Mouse (Mus musculus) stomach, embryonic 15.5 days (tissue): Measurements from ENCODE around the gene Plekhg4. TPM values are rescaled to one million over a fixed set of nuclear protein-coding genes. Genes with fewer than 3 reads are reported as not detected.

Experiments
- ATAC-seq: fragments of 200-750 bp; cut with Nextera tagmentation; 2 replicates; pipeline ENCODE4 v1.8.0; 2017; ENCODE audit warnings: low read depth, moderate number of reproducible peaks, moderate TSS enrichment; ENCODE audit not compliant: insufficient read depth, low FRiP score
- H3K27ac ChIP-seq: fragments of 300-500 bp; sonication (generic); 2 replicates; pipeline ENCODE4 v1.5.1; 2015; ENCODE audit warnings: mild to moderate bottlenecking, inconsistent platforms
- H3K27me3 ChIP-seq: fragments of 300-500 bp; sonication (generic); replicated peaks from 2 replicates; pipeline ENCODE4 v1.6.1; 2015; ENCODE audit warnings: inconsistent platforms
- H3K36me3 ChIP-seq: fragments of 300-500 bp; sonication (generic); 2 replicates; pipeline ENCODE4 v1.6.1; 2015; ENCODE audit warnings: inconsistent platforms
- H3K4me1 ChIP-seq: fragments of 300-500 bp; sonication (generic); 2 replicates; pipeline ENCODE4 v1.6.1; 2015; ENCODE audit warnings: inconsistent platforms
- H3K4me2 ChIP-seq: fragments of 300-500 bp; sonication (generic); 2 replicates; pipeline ENCODE4 v1.6.1; 2015; ENCODE audit warnings: mild to moderate bottlenecking, inconsistent platforms
- H3K4me3 ChIP-seq: fragments of 300-500 bp; sonication (generic); replicated peaks from 2 replicates; pipeline ENCODE4 v1.5.1; 2015; ENCODE audit warnings: inconsistent platforms
- H3K9ac ChIP-seq: fragments of 300-500 bp; sonication (generic); 2 replicates; pipeline ENCODE4 v1.6.1; 2015; ENCODE audit warnings: inconsistent platforms
- H3K9me3 ChIP-seq: fragments of 300-500 bp; sonication (generic); 2 replicates; pipeline ENCODE4 v1.6.1; 2016; ENCODE audit warnings: inconsistent platforms
- WGBS: fragments of 180-500 bp; shearing (Covaris S2); methylation state at CpG from one replicate; pipeline ENCODE4 v1.1.7; 2015; 5-methylcytosine and 5-hydroxymethylcytosine counted together
- polyA plus RNA-seq: library from polyadenylated mRNA; unstranded; fragments of >200 nt; fragmentation: Nextera tagmentation; extraction: Ambion mirVana; gene quantifications from 2 replicates; pipeline ENCODE4 v1.2.1, GENCODE M21; 2015

Plekhg4 gene
- polyA plus RNA-seq, 1 experiment from 2014 or later = 0.21 TPM

- no peak overlapping the region for H3K4me3 ChIP-seq
- no peaks in the 10 kb centered on the region for H3K27me3 ChIP-seq
- whole genome bisulfite sequencing = 81% methylated on average over 12 of the region's 12 CpGs
- no peak overlapping the region for H3K9ac ChIP-seq
- no peak for ATAC-seq
- H3K4me2 ChIP-seq = no peak overlapping the region
- H3K4me1 ChIP-seq = peaks cover 11% of the 10 kb centered on the region
- no peaks in the 10 kb centered on the region for H3K9me3 ChIP-seq
- H3K27ac ChIP-seq = no peak overlapping the region
- no peaks in the 10 kb centered on the region for H3K36me3 ChIP-seq
Observed at GRCm38 (mm10) chr8:105380308-105380707, 7.2 kb downstream of the Plekhg4 start.

DNA sequence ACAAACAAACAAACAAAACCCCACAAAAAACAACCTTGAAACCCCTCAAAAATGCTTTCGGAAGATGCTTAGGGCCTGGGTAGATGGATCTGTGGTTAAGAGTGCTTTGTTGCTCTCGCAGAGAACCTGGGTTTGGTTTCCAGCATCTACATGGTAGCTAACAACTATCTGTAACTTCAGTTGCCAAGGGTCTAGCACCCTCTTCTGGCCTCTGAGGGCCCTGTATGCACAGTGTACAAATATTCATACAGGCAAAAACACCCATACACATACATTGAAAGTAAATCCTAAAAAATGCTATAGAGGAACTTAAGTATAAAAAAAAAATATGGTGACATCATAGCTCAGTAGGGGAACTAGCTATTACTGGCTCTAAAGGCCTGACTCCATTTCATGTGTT is 11.0 kb downstream of the Plekhg4 start:
- H3K9ac ChIP-seq = no peak overlapping the region
- no peak overlapping the region for H3K27ac ChIP-seq
- no peaks in the 10 kb centered on the region for H3K9me3 ChIP-seq
- H3K4me2 ChIP-seq = no peak overlapping the region
- WGBS = 94% methylated on average over 2 of the region's 2 CpGs
- ATAC-seq = no peak
- H3K27me3 ChIP-seq = no peaks in the 10 kb centered on the region
- H3K4me1 ChIP-seq = peaks cover 5% of the 10 kb centered on the region
- H3K4me3 ChIP-seq = no peak overlapping the region
- H3K36me3 ChIP-seq = no peaks in the 10 kb centered on the region

- no peaks in the 10 kb centered on the region for H3K36me3 ChIP-seq
- no peak for ATAC-seq
Observed at GRCm38 (mm10) chr8:105387151-105387550, 14.1 kb downstream of the Plekhg4 start.

DNA sequence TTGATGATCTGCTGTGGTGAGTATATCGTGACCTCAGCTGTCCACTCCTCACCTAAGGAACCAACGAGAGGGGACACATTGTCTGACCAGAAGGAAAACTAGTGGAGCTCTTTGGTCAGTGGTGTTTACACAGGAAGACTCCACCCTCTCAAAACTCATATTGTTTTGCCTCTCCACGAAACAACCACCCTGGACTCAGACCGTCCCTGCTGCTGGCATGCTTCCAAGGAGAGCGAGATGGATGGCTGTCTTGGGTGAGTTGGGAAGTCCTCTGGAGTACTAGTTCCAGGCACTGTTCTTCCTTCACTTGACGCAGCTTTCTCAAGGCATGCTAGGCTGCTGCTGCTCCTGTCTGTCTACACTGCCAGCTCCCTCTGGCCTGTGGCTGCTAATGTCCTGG is 16.0 kb downstream of the Plekhg4 start:
- no peaks in the 10 kb centered on the region for H3K9me3 ChIP-seq
- no peaks in the 10 kb centered on the region for H3K36me3 ChIP-seq
- peaks cover 3% of the 10 kb centered on the region; the same call in 1 of the 2 replicates for H3K4me1 ChIP-seq
- H3K4me2 ChIP-seq = no peak overlapping the region
- no peak for ATAC-seq
- no peak overlapping the region for H3K9ac ChIP-seq
- H3K4me3 ChIP-seq = no peak overlapping the region
- H3K27ac ChIP-seq = no peak overlapping the region
- H3K27me3 ChIP-seq = no peaks in the 10 kb centered on the region
- 44% methylated on average over 6 of the region's 6 CpGs for WGBS

More at GRCm38 (mm10) chr8:105387151-105387550, 14.1 kb downstream of the Plekhg4 start:
- WGBS = 46% methylated on average over 1 of the region's 1 CpGs
- Histone ChIP-seq H3K9ac (no peak overlapping the region), H3K4me1 (peaks cover 3% of the 10 kb centered on the region; the same call in 1 of the 2 replicates), H3K27ac (no peak overlapping the region), H3K27me3 (no peaks in the 10 kb centered on the region), H3K9me3 (no peaks in the 10 kb centered on the region), H3K4me3 (no peak overlapping the region), H3K4me2 (no peak overlapping the region)

DNA sequence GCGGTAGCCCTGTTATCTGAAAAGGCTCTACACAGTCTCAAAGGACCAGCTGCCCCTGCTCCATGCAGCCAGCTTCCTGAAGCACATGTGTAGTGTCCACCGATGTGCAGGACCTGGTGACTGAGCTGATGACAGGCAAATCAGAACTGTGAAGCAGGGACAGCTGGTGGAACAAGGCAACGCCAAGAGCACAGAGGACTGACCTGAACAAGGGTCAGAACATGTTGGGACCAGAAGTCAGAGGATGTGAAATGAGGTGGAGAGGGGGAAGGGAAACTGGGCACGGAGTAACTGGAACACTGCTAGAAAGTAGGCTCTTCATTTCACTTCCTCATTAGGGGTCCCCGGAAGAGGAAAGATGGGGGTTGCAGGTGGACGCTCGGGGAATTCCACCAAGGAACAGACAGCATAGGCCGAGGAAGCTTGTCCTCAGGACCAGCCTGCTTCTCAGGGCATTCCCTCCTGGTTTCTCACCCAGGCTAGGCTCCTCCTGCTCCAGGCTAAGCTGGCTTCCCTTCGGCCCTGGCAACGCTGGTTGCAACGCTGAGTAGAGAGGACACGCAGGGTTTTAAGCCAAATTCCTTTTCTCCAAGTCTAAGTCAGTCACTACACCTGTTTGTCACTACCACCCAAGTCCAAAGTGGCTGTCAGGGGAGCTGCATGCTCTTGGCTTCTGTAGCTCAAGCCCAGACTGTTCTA is 20.2 kb downstream of the Plekhg4 start:
- WGBS = 84% methylated on average over 12 of the region's 12 CpGs
- Histone ChIP-seq H3K9me3 (no peaks in the 10 kb centered on the region), H3K27me3 (no peaks in the 10 kb centered on the region), H3K4me1 (peaks cover 3% of the 10 kb centered on the region; the same call in 1 of the 2 replicates), H3K27ac (no peak overlapping the region), H3K4me3 (no peak overlapping the region), H3K9ac (no peak overlapping the region), H3K4me2 (no peak overlapping the region), H3K36me3 (no peaks in the 10 kb centered on the region)
- no peak for ATAC-seq

- ATAC-seq = no peak
- WGBS = 59% methylated on average over 7 of the region's 7 CpGs
Observed at GRCm38 (mm10) chr8:105393915-105394314, 20.8 kb downstream of the Plekhg4 start.

GRCm38 (mm10) chr8:105397747-105398146 is 24.7 kb downstream of the Plekhg4 start:
- Histone ChIP-seq H3K9ac (no peak overlapping the region), H3K9me3 (no peaks in the 10 kb centered on the region), H3K4me2 (no peak overlapping the region), H3K36me3 (no peaks in the 10 kb centered on the region), H3K27me3 (no peaks in the 10 kb centered on the region), H3K27ac (no peak overlapping the region), H3K4me3 (no peak overlapping the region), H3K4me1 (no peaks in the 10 kb centered on the region)
- ATAC-seq = no peak
- 34% methylated on average over 3 of the region's 3 CpGs for WGBS

More at GRCm38 (mm10) chr8:105393915-105394314, 20.8 kb downstream of the Plekhg4 start:
- Histone ChIP-seq H3K4me3 (no peak overlapping the region), H3K36me3 (no peaks in the 10 kb centered on the region), H3K4me2 (no peak overlapping the region), H3K9ac (no peak overlapping the region), H3K4me1 (peaks cover 3% of the 10 kb centered on the region; the same call in 1 of the 2 replicates), H3K27me3 (no peaks in the 10 kb centered on the region), H3K27ac (no peak overlapping the region), H3K9me3 (no peaks in the 10 kb centered on the region)

DNA sequence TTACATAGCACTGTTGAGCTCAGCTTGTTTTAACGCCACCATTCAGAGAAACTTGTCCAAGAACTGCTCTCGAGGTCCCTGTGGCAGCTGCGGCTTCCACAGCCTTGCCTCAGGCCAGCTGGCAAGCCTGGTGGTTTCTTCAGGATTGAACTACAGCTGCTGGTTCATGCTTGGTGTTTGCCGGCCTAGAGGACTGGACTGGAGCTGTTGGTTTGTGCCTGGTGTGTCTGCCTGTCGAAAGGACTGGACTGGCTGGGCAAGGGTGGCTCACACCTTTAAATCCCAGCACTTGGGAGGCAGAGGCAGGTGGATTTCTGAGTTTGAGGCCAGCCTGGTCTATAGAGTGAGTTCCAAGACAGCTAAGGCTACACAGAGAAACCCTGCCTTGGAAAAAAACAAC is 26.9 kb downstream of the Plekhg4 start:
- Histone ChIP-seq H3K4me1 (no peaks in the 10 kb centered on the region), H3K9ac (no peak overlapping the region), H3K27me3 (no peaks in the 10 kb centered on the region), H3K36me3 (no peaks in the 10 kb centered on the region), H3K4me3 (no peak overlapping the region), H3K27ac (no peak overlapping the region), H3K4me2 (no peak overlapping the region), H3K9me3 (no peaks in the 10 kb centered on the region)
- ATAC-seq = no peak
- 89% methylated on average over 5 of the region's 5 CpGs for WGBS

DNA sequence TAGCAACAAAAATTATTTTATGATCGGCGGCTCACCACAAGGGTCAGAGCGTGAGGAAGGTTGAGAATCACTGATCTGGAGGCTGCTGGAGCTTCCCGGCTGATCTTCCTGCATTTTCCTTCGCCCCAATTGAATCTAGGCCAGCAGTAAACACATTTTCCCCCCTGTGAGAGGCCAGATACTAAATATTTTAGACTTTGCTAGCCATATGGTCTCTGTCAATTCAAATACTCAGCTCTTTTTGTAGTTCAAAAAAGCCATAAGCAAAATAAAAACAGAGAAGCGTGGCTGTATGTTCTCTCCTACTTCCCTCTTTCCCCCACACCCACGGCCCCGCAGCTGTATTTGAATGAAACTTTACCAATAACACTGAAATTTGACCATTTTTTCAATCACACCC is 30.4 kb downstream of the Plekhg4 start:
- 62% methylated on average over 8 of the region's 8 CpGs for WGBS
- H3K36me3 ChIP-seq = no peaks in the 10 kb centered on the region
- no peak; the same call in 1 of the 2 replicates for ATAC-seq
- no peak overlapping the region for H3K4me2 ChIP-seq
- no peak overlapping the region for H3K4me3 ChIP-seq
- no peaks in the 10 kb centered on the region for H3K27me3 ChIP-seq
- H3K4me1 ChIP-seq = no peaks in the 10 kb centered on the region
- no peaks in the 10 kb centered on the region for H3K9me3 ChIP-seq
- no peak overlapping the region for H3K9ac ChIP-seq
- no peak overlapping the region for H3K27ac ChIP-seq

GRCm38 (mm10) chr8:105404496-105404895 is 31.4 kb downstream of the Plekhg4 start:
- Histone ChIP-seq H3K9me3 (no peaks in the 10 kb centered on the region), H3K4me1 (no peaks in the 10 kb centered on the region), H3K27ac (no peak overlapping the region), H3K4me2 (no peak overlapping the region), H3K36me3 (no peaks in the 10 kb centered on the region), H3K27me3 (no peaks in the 10 kb centered on the region), H3K4me3 (no peak overlapping the region), H3K9ac (no peak overlapping the region)
- ATAC-seq = no peak
- WGBS = 67% methylated on average over 1 of the region's 1 CpGs

DNA sequence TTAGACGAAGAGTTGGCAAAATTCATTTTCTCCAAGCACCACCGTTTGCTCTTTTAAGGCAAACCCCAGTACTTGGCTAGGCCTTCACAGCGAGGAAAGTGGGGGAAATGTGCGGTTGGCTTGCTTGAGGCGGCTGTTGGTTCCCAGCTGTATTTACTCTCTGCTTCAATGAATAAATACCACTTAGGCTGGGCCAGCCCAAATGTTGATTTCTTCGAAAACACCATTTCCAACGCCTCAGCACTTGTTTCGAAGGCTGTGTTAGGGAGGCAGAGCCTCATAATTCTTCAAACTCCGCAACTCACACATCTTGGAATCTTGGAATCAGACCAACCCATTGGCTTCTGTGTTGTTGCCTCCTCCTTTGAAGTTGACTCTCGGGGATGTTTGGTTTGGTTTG is 33.3 kb downstream of the Plekhg4 start:
- Histone ChIP-seq H3K4me2 (no peak overlapping the region), H3K9ac (no peak overlapping the region), H3K4me3 (no peak overlapping the region), H3K27ac (peak overlapping the region; percentile 6; the same call in 1 of the 2 replicates), H3K4me1 (no peaks in the 10 kb centered on the region), H3K36me3 (no peaks in the 10 kb centered on the region), H3K27me3 (no peaks in the 10 kb centered on the region), H3K9me3 (no peaks in the 10 kb centered on the region)
- ATAC-seq = no peak
- 32% methylated on average over 10 of the region's 10 CpGs for WGBS

GRCm38 (mm10) chr8:105408331-105408730 is 35.3 kb downstream of the Plekhg4 start:
- Histone ChIP-seq H3K27me3 (peaks cover 11% of the 10 kb centered on the region), H3K4me1 (peaks cover 2% of the 10 kb centered on the region; the same call in 1 of the 2 replicates), H3K4me2 (no peak overlapping the region), H3K4me3 (no peak overlapping the region), H3K9ac (no peak overlapping the region), H3K36me3 (no peaks in the 10 kb centered on the region), H3K9me3 (no peaks in the 10 kb centered on the region), H3K27ac (no peak overlapping the region)
- 63% methylated on average over 7 of the region's 7 CpGs for WGBS
- ATAC-seq = no peak
